Mouse (Mus musculus) limb, embryonic 10.5 days (tissue): ENCODE data around the gene Pagr1b. TPM values are rescaled to one million over a fixed set of nuclear protein-coding genes. Genes with fewer than 3 reads are reported as not detected.

ENCODE experiments used
- DNase-seq: peaks from one replicate; pipeline ENCODE4 v3.0.0-alpha.2; 2017; ENCODE audit warnings: low spot score
- H3K27ac ChIP-seq: fragments of 300-500 bp; sonication (generic); 2 replicates; pipeline ENCODE4 v1.5.1; 2016; ENCODE audit warnings: mild to moderate bottlenecking
- H3K27me3 ChIP-seq: fragments of 300-500 bp; sonication (generic); 2 replicates; pipeline ENCODE4 v1.6.1; 2016; ENCODE audit warnings: low read depth, mild to moderate bottlenecking; ENCODE audit not compliant: poor library complexity, severe bottlenecking
- H3K36me3 ChIP-seq: fragments of 300-500 bp; sonication (generic); 2 replicates; pipeline ENCODE4 v1.6.1; 2016; ENCODE audit warnings: mild to moderate bottlenecking, moderate library complexity
- H3K4me1 ChIP-seq: fragments of 300-500 bp; sonication (generic); 2 replicates; pipeline ENCODE4 v1.6.1; 2016
- H3K4me3 ChIP-seq: fragments of 300-500 bp; sonication (generic); 2 replicates; pipeline ENCODE4 v1.5.1; 2016; ENCODE audit warnings: mild to moderate bottlenecking, moderate library complexity
- H3K9me3 ChIP-seq: fragments of 300-500 bp; sonication (generic); replicated peaks from 2 replicates; pipeline ENCODE4 v1.6.1; 2016; ENCODE audit warnings: mild to moderate bottlenecking
- WGBS: fragments of 180-500 bp; shearing (Covaris S2); methylation state at CpG from one replicate; pipeline ENCODE4 v1.1.7; 2016; 5-methylcytosine and 5-hydroxymethylcytosine counted together
- polyA plus RNA-seq: library from polyadenylated mRNA; unstranded; fragments of >200 nt; fragmentation: Nextera tagmentation; extraction: Ambion mirVana; gene quantifications from 2 replicates; pipeline ENCODE4 v1.2.1, GENCODE M21; 2016

Gene Pagr1b
- 0.90 TPM in 1 of 2 replicates, not detected in the other for polyA plus RNA-seq

GRCm38 (mm10) chr7:127016481-127016485, at the start of gene Pagr1b:
Pagr1b (minus strand) TSS chr7:127016484.
- Histone ChIP-seq H3K4me1 (peaks cover 61% of the 10 kb centered on the region), H3K27me3 (no peaks in the 10 kb centered on the region), H3K36me3 (peaks cover 45% of the 10 kb centered on the region), H3K9me3 (no peaks in the 10 kb centered on the region), H3K4me3 (peak within 1 kb of the TSS; percentile 87), H3K27ac (peak within 1 kb of the TSS; percentile 98)
- no peak for DNase-seq

- WGBS: 87% methylated on average over 6 of the region's 6 CpGs
- no peak overlapping the region for H3K27ac ChIP-seq
- H3K36me3 ChIP-seq: no peaks in the 10 kb centered on the region
- H3K9me3 ChIP-seq: no peaks in the 10 kb centered on the region
- no peak overlapping the region for H3K4me3 ChIP-seq
- no peaks in the 10 kb centered on the region for H3K4me1 ChIP-seq
- 0 out of 2 replicates have a peak, but pooled peaks cover 4% of the 10 kb centered on the region for H3K27me3 ChIP-seq
- no peak for DNase-seq
These were observed 49.3 kb upstream of the Pagr1b start for GRCm38 (mm10) chr7:127065538-127065937.

GRCm38 (mm10) chr7:127055026-127055585, 38.8 kb upstream of the Pagr1b start:
- no peak for DNase-seq
- Histone ChIP-seq H3K4me1 (no peaks in the 10 kb centered on the region), H3K27ac (no peak overlapping the region), H3K4me3 (no peak overlapping the region), H3K9me3 (no peaks in the 10 kb centered on the region), H3K27me3 (no peaks in the 10 kb centered on the region; the same call in 1 of the 2 replicates), H3K36me3 (no peaks in the 10 kb centered on the region)
- 69% methylated on average over 5 of the region's 5 CpGs for WGBS

- peak; percentile 89 for DNase-seq
- WGBS: under 1% methylated on average over 53 of the region's 53 CpGs
- peak within 1 kb of the TSS; percentile 97 for H3K4me3 ChIP-seq
- H3K4me1 ChIP-seq: peaks cover 20% of the 10 kb centered on the region
- no peaks in the 10 kb centered on the region for H3K9me3 ChIP-seq
- peak within 1 kb of the TSS; percentile 94 for H3K27ac ChIP-seq
- H3K27me3 ChIP-seq: no peaks in the 10 kb centered on the region
- H3K36me3 ChIP-seq: peaks cover 36% of the 10 kb centered on the region
These were observed 25.8 kb upstream of the Pagr1b start, which contains the start of gene Kif22 for GRCm38 (mm10) chr7:127041851-127042672. Kif22 (minus strand) TSS chr7:127042471.

GRCm38 (mm10) chr7:127031244-127031643, 15.0 kb upstream of the Pagr1b start:
- Histone ChIP-seq H3K27me3 (no peaks in the 10 kb centered on the region), H3K4me3 (no peak overlapping the region), H3K9me3 (no peaks in the 10 kb centered on the region), H3K36me3 (peaks cover 91% of the 10 kb centered on the region), H3K4me1 (peaks cover 10% of the 10 kb centered on the region), H3K27ac (no peak overlapping the region)
- DNase-seq: no peak
- WGBS: 91% methylated on average over 1 of the region's 1 CpGs

GRCm38 (mm10) chr7:127030172-127030571, 13.9 kb upstream of the Pagr1b start:
- Histone ChIP-seq H3K4me3 (no peak overlapping the region), H3K4me1 (peaks cover 10% of the 10 kb centered on the region), H3K27me3 (no peaks in the 10 kb centered on the region), H3K9me3 (no peaks in the 10 kb centered on the region), H3K36me3 (peaks cover 86% of the 10 kb centered on the region), H3K27ac (no peak overlapping the region)
- 100% methylated on average over 1 of the region's 1 CpGs for WGBS
- DNase-seq: no peak

- Histone ChIP-seq H3K36me3 (peaks cover 86% of the 10 kb centered on the region), H3K9me3 (no peaks in the 10 kb centered on the region), H3K27ac (peak overlapping the region; percentile 99), H3K4me1 (peaks cover 33% of the 10 kb centered on the region), H3K4me3 (peak overlapping the region; percentile 83), H3K27me3 (no peaks in the 10 kb centered on the region)
- WGBS: 78% methylated on average over 8 of the region's 8 CpGs
- DNase-seq: no peak
These were observed 11.6 kb upstream of the Pagr1b start for GRCm38 (mm10) chr7:127027885-127028284.

GRCm38 (mm10) chr7:127026984-127027726, 10.9 kb upstream of the Pagr1b start, which contains the start of gene Maz:
Maz (minus strand) TSS chr7:127027037.
- peak within 1 kb of the TSS; percentile 99 for H3K27ac ChIP-seq
- H3K4me1 ChIP-seq: peaks cover 41% of the 10 kb centered on the region
- peaks cover 86% of the 10 kb centered on the region for H3K36me3 ChIP-seq
- H3K9me3 ChIP-seq: no peaks in the 10 kb centered on the region
- H3K4me3 ChIP-seq: peak within 1 kb of the TSS; percentile 83
- WGBS: under 1% methylated on average over 54 of the region's 63 CpGs
- no peaks in the 10 kb centered on the region for H3K27me3 ChIP-seq
- peak; percentile 99 for DNase-seq

GRCm38 (mm10) chr7:127026616-127026983, 10.3 kb upstream of the Pagr1b start:
- Histone ChIP-seq H3K4me3 (peak overlapping the region; percentile 83), H3K36me3 (peaks cover 85% of the 10 kb centered on the region), H3K27me3 (no peaks in the 10 kb centered on the region), H3K9me3 (no peaks in the 10 kb centered on the region), H3K4me1 (peaks cover 46% of the 10 kb centered on the region), H3K27ac (peak overlapping the region; percentile 99)
- no peak for DNase-seq
- 0% methylated on average over 2 of the region's 48 CpGs for WGBS

- peak; percentile 84 for DNase-seq
- Histone ChIP-seq H3K36me3 (peaks cover 83% of the 10 kb centered on the region), H3K4me1 (peaks cover 50% of the 10 kb centered on the region), H3K9me3 (no peaks in the 10 kb centered on the region), H3K4me3 (peak overlapping the region; percentile 83), H3K27ac (peak overlapping the region; percentile 99), H3K27me3 (no peaks in the 10 kb centered on the region)
- under 1% methylated on average over 45 of the region's 48 CpGs for WGBS
These were observed 9.9 kb upstream of the Pagr1b start for GRCm38 (mm10) chr7:127026161-127026600.

- no peaks in the 10 kb centered on the region for H3K9me3 ChIP-seq
- peak overlapping the region; percentile 83 for H3K4me3 ChIP-seq
- no peak for DNase-seq
- H3K27ac ChIP-seq: peak overlapping the region; percentile 99
- H3K36me3 ChIP-seq: peaks cover 78% of the 10 kb centered on the region
- H3K4me1 ChIP-seq: peaks cover 56% of the 10 kb centered on the region
- H3K27me3 ChIP-seq: no peaks in the 10 kb centered on the region
- under 1% methylated on average over 65 of the region's 65 CpGs for WGBS
These were observed 9.4 kb upstream of the Pagr1b start for GRCm38 (mm10) chr7:127025556-127026160.

- no peaks in the 10 kb centered on the region for H3K9me3 ChIP-seq
- peak; percentile 83 for DNase-seq
- H3K4me3 ChIP-seq: peak overlapping the region; percentile 83
- peaks cover 63% of the 10 kb centered on the region for H3K4me1 ChIP-seq
- H3K36me3 ChIP-seq: peaks cover 71% of the 10 kb centered on the region
- under 1% methylated on average over 30 of the region's 30 CpGs for WGBS
- H3K27ac ChIP-seq: peak overlapping the region; percentile 99
- H3K27me3 ChIP-seq: no peaks in the 10 kb centered on the region
These were observed 8.7 kb upstream of the Pagr1b start for GRCm38 (mm10) chr7:127024755-127025555.
